Mouse (Mus musculus) hindbrain, embryonic 14.5 days (tissue): ENCODE data around the gene Abcb9. TPM values are rescaled to one million over a fixed set of nuclear protein-coding genes. Genes with fewer than 3 reads are reported as not detected.

Source experiments
- ATAC-seq: fragments of 200-750 bp; cut with Nextera tagmentation; 2 replicates; pipeline ENCODE4 v1.8.0; 2017; ENCODE audit warnings: moderate number of reproducible peaks, mild to moderate bottlenecking, moderate TSS enrichment, moderate library complexity; ENCODE audit not compliant: low FRiP score
- DNase-seq: peaks from one replicate; pipeline ENCODE4 v3.0.0-alpha.2; 2015; ENCODE audit warnings: low spot score
- H3K27ac ChIP-seq: fragments of 300-500 bp; sonication (generic); 2 replicates; pipeline ENCODE4 v1.5.1; 2014; ENCODE audit warnings: mild to moderate bottlenecking, moderate library complexity
- H3K27me3 ChIP-seq: fragments of 300-500 bp; sonication (generic); 2 replicates; pipeline ENCODE4 v1.6.1; 2014; ENCODE audit warnings: mild to moderate bottlenecking, low read length, mixed read lengths; ENCODE audit not compliant: control insufficient read depth, insufficient read depth
- H3K36me3 ChIP-seq: fragments of 300-500 bp; sonication (generic); replicated peaks from 2 replicates; pipeline ENCODE4 v1.6.1; 2014; ENCODE audit not compliant: control insufficient read depth, insufficient read depth
- H3K4me1 ChIP-seq: fragments of 300-500 bp; sonication (generic); replicated peaks from 2 replicates; pipeline ENCODE4 v1.6.1; 2014; ENCODE audit warnings: antibody characterized with exemption, low read length, mixed read lengths; ENCODE audit not compliant: control insufficient read depth, insufficient read depth
- H3K4me2 ChIP-seq: fragments of 300-500 bp; sonication (generic); replicated peaks from 2 replicates; pipeline ENCODE4 v1.6.1; 2014; ENCODE audit warnings: mild to moderate bottlenecking, moderate library complexity
- H3K4me3 ChIP-seq: fragments of 300-500 bp; sonication (generic); replicated peaks from 2 replicates; pipeline ENCODE4 v1.5.1; 2014; ENCODE audit warnings: mild to moderate bottlenecking, low read length
- H3K9ac ChIP-seq: fragments of 300-500 bp; sonication (generic); 2 replicates; pipeline ENCODE4 v1.6.1; 2014
- H3K9me3 ChIP-seq: fragments of 300-500 bp; sonication (generic); 2 replicates; pipeline ENCODE4 v1.6.1; 2016; ENCODE audit warnings: low read length; ENCODE audit not compliant: control insufficient read depth
- WGBS: fragments of 180-500 bp; shearing (Covaris S2); extraction: QIAGEN DNeasy Blood & Tissue Kit; methylation state at CpG from one replicate; pipeline ENCODE4 v1.1.7; 2014; 5-methylcytosine and 5-hydroxymethylcytosine counted together
- polyA plus RNA-seq: library from polyadenylated mRNA; unstranded; fragments of >200 nt; fragmentation: Nextera tagmentation; extraction: Ambion mirVana; gene quantifications from 2 replicates; pipeline ENCODE4 v1.2.1, GENCODE M21; 2014

The Abcb9 gene
- 13.2 and 14.5 TPM in 2 replicates for polyA plus RNA-seq

DNA sequence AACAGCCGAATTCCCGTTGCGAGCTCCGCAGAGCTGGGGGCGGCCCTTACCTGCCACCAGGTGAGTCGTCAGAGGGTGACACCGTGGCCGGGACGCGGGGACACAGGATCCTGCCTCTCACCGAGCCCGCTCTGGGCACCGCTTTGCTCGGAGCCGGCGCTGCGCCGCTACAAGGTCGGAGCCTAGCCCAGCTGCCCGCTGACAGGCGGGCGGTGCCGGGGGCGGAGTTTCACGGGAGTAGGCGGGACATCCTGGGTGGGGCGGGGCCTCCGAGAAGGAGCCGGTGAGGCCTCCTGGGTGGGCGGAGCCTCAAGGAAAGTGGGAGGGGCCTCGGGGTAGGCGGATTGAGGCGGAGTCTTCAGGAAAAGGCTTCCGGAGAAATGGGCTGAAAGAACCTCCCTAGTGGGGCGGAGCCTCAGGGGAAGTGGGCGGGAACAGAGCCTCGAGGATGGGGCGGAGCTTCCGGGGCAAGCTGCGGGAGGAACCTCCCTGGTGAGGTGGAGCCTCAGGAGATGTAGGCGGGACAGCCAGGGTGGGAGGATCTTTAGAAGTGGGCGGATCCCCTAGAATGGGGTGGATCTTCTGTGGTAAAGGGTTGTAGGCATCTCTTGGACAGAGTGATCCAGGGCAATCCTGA lies at the start of gene Abcb9:
Gene Abcb9 (minus strand): TSS at position 203 of the 637 bp plus-strand sequence.
- Histone ChIP-seq H3K4me2 (peak within 1 kb of the TSS; percentile 50), H3K27me3 (0 out of 2 replicates have a peak, but pooled peaks cover 3% of the 10 kb centered on the region), H3K36me3 (no peaks in the 10 kb centered on the region), H3K4me3 (peak within 1 kb of the TSS; percentile 40), H3K4me1 (no peaks in the 10 kb centered on the region), H3K27ac (no peak within 1 kb of the TSS), H3K9ac (peak within 1 kb of the TSS; percentile 53), H3K9me3 (no peaks in the 10 kb centered on the region)
- peak; percentile 77 for ATAC-seq
- DNase-seq, result peak; percentile 85
- 2% methylated on average over 41 of the region's 42 CpGs for WGBS

- H3K9ac ChIP-seq, result no peak overlapping the region
- no peak overlapping the region for H3K27ac ChIP-seq
- no peaks in the 10 kb centered on the region for H3K4me1 ChIP-seq
- DNase-seq (no peak), ATAC-seq (no peak)
- H3K4me2 ChIP-seq, result no peak overlapping the region
- 77% methylated on average over 7 of the region's 7 CpGs for WGBS
- no peaks in the 10 kb centered on the region for H3K27me3 ChIP-seq
- no peak overlapping the region for H3K4me3 ChIP-seq
- H3K36me3 ChIP-seq, result peaks cover 55% of the 10 kb centered on the region
- no peaks in the 10 kb centered on the region for H3K9me3 ChIP-seq
Measured at GRCm38 (mm10) chr5:124138066-124138465, 42.5 kb upstream of the Abcb9 start.

- H3K36me3 ChIP-seq, result peaks cover 59% of the 10 kb centered on the region
- ATAC-seq, result no peak
- WGBS, result 83% methylated on average over 5 of the region's 5 CpGs
Measured at GRCm38 (mm10) chr5:124134261-124134660, 38.7 kb upstream of the Abcb9 start.

GRCm38 (mm10) chr5:124125093-124125492 lies 29.5 kb upstream of the Abcb9 start:
- Histone ChIP-seq H3K27me3 (no peaks in the 10 kb centered on the region), H3K4me1 (no peaks in the 10 kb centered on the region), H3K4me2 (no peak overlapping the region), H3K9ac (no peak overlapping the region), H3K4me3 (no peak overlapping the region), H3K9me3 (no peaks in the 10 kb centered on the region), H3K27ac (no peak overlapping the region), H3K36me3 (peaks cover 94% of the 10 kb centered on the region)
- 88% methylated on average over 11 of the region's 11 CpGs for WGBS
- ATAC-seq (no peak), DNase-seq (no peak)

More at GRCm38 (mm10) chr5:124134261-124134660, 38.7 kb upstream of the Abcb9 start:
- Histone ChIP-seq H3K4me3 (no peak overlapping the region), H3K27ac (no peak overlapping the region), H3K4me2 (no peak overlapping the region), H3K27me3 (no peaks in the 10 kb centered on the region), H3K4me1 (no peaks in the 10 kb centered on the region), H3K9ac (no peak overlapping the region), H3K9me3 (no peaks in the 10 kb centered on the region)
- DNase-seq, result no peak

- ATAC-seq, result no peak
- no peak overlapping the region for H3K9ac ChIP-seq
Measured at GRCm38 (mm10) chr5:124122357-124122756, 26.8 kb upstream of the Abcb9 start.

GRCm38 (mm10) chr5:124119204-124119603 lies 23.6 kb upstream of the Abcb9 start:
- ATAC-seq (no peak), DNase-seq (no peak)
- H3K36me3 ChIP-seq, result peaks cover 75% of the 10 kb centered on the region
- no peak overlapping the region for H3K4me3 ChIP-seq
- H3K9ac ChIP-seq, result no peak overlapping the region
- peaks cover 11% of the 10 kb centered on the region for H3K4me1 ChIP-seq
- no peaks in the 10 kb centered on the region for H3K9me3 ChIP-seq
- no peak overlapping the region for H3K4me2 ChIP-seq
- H3K27me3 ChIP-seq, result no peaks in the 10 kb centered on the region
- WGBS, result 74% methylated on average over 5 of the region's 5 CpGs
- no peak overlapping the region for H3K27ac ChIP-seq

More at GRCm38 (mm10) chr5:124122357-124122756, 26.8 kb upstream of the Abcb9 start:
- Histone ChIP-seq H3K9me3 (no peaks in the 10 kb centered on the region), H3K27me3 (no peaks in the 10 kb centered on the region), H3K27ac (no peak overlapping the region), H3K4me1 (0 out of 2 replicates have a peak, but pooled peaks cover under 1% of the 10 kb centered on the region), H3K4me3 (no peak overlapping the region), H3K4me2 (no peak overlapping the region), H3K36me3 (peaks cover 95% of the 10 kb centered on the region)
- no peak for DNase-seq
- 92% methylated on average over 18 of the region's 18 CpGs for WGBS

GRCm38 (mm10) chr5:124115990-124116845 lies 20.6 kb upstream of the Abcb9 start, which contains the start of gene Arl6ip4:
Gene Arl6ip4, plus strand, starts transcription at chr5:124116089.
- H3K27ac ChIP-seq, result peak within 1 kb of the TSS; percentile 85
- H3K4me3 ChIP-seq, result peak within 1 kb of the TSS; percentile 85
- no peaks in the 10 kb centered on the region for H3K9me3 ChIP-seq
- 2% methylated on average over 64 of the region's 64 CpGs for WGBS
- ATAC-seq (peak; percentile 5; the same call in 1 of the 2 replicates), DNase-seq (peak; percentile 82)
- H3K4me2 ChIP-seq, result peak within 1 kb of the TSS; percentile 93
- H3K9ac ChIP-seq, result peak within 1 kb of the TSS; percentile 93
- H3K36me3 ChIP-seq, result peaks cover 52% of the 10 kb centered on the region
- H3K4me1 ChIP-seq, result peaks cover 25% of the 10 kb centered on the region
- H3K27me3 ChIP-seq, result no peaks in the 10 kb centered on the region

DNA sequence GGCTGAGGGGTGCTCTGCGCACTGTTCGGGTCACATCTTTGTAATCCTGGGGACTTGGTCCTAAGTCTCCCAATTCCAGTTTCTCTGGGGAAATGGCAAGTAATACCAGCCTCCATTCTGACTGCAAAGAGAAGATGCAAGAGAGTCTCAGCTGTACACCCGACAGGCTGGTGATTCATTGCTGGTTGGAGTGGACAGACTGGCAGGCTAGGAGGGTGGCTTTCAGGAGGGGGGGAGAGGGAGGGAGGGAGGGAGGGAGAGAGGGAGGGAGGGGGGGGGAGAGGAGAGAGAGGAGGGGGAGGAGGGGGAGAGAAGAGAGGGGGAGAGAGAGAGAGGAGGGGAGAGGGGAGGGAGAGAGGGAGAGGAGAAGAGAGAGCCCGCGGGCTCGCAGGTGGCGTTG lies 19.9 kb upstream of the Abcb9 start:
- peaks cover 27% of the 10 kb centered on the region for H3K4me1 ChIP-seq
- DNase-seq, result no peak
- H3K4me2 ChIP-seq, result peak overlapping the region; percentile 93
- no peaks in the 10 kb centered on the region for H3K9me3 ChIP-seq
- peaks cover 45% of the 10 kb centered on the region for H3K36me3 ChIP-seq
- no peaks in the 10 kb centered on the region for H3K27me3 ChIP-seq
- H3K27ac ChIP-seq, result peak overlapping the region; percentile 85
- 23% methylated on average over 7 of the region's 7 CpGs for WGBS
- no peak for ATAC-seq
- H3K9ac ChIP-seq, result peak overlapping the region; percentile 93
- peak overlapping the region; percentile 85 for H3K4me3 ChIP-seq
